8 mouse cellular contexts compared by ENCODE assay signal in genomic region chr1:120654950-120655396, GRCm38 (mm10). TPM values are rescaled to one million over a fixed set of nuclear protein-coding genes. Genes with fewer than 3 reads are reported as not detected.
DNase-seq lines count a peak whose midpoint lies in the region; ATAC-seq lines count a peak whose summit lies in the region.

No protein-coding gene starts in this region.

- intact Hi-C loops in left cerebral cortex, postnatal 4 days (cut with DNase I): no loop called here

- H3K4me2 ChIP-seq in forebrain, embryonic 14.5 days (ENCODE audit: low read length): no peak overlapping the region
- H3K4me2 ChIP-seq in forebrain, embryonic 12.5 days: no peak overlapping the region
- H3K4me2 ChIP-seq in forebrain, embryonic 16.5 days (ENCODE audit: low read length): no peak overlapping the region
- H3K4me2 ChIP-seq in kidney, embryonic 15.5 days: no peak overlapping the region

- DNase-seq in forebrain, embryonic 14.5 days (ENCODE audit: low spot score): peak; percentile 41
- peak; percentile 79 for DNase-seq in left cerebral cortex, postnatal 4 days
- DNase-seq in heart, adult 9 months (ENCODE audit: low spot score in 2 of 2): no peak
- no peak for DNase-seq in ovary, postnatal 36 days (ENCODE audit: low spot score)

- H3K27ac ChIP-seq in forebrain, embryonic 14.5 days (ENCODE audit: low read depth, low read length): no peak overlapping the region
- H3K27ac ChIP-seq in forebrain, embryonic 12.5 days: no peak overlapping the region
- no peak overlapping the region for H3K27ac ChIP-seq in forebrain, embryonic 16.5 days (ENCODE audit: low read length)
- no peak overlapping the region for H3K27ac ChIP-seq in kidney, embryonic 15.5 days

- ATAC-seq in forebrain, embryonic 14.5 days: peak; percentile 46; the same call in 1 of the 2 replicates
- ATAC-seq in forebrain, embryonic 12.5 days (ENCODE audit: low FRiP score): no peak
- peak; percentile 58; the same call in 1 of the 2 replicates for ATAC-seq in forebrain, embryonic 16.5 days
- peak; percentile 87 for ATAC-seq in kidney, embryonic 15.5 days (replicated peaks; ENCODE audit: low FRiP score)
- no peak for ATAC-seq in monocyte, adult 5-6 weeks (replicated peaks; ENCODE audit: insufficient number of reproducible peaks, low FRiP score, low TSS enrichment, poor library complexity, severe bottlenecking)

- no peaks in the 10 kb centered on the region for H3K27me3 ChIP-seq in forebrain, embryonic 14.5 days (replicated peaks; ENCODE audit: control insufficient read depth, insufficient read depth, low read length)
- H3K27me3 ChIP-seq in forebrain, embryonic 12.5 days: peaks cover 30% of the 10 kb centered on the region
- H3K27me3 ChIP-seq in forebrain, embryonic 16.5 days (replicated peaks; ENCODE audit: control insufficient read depth, insufficient read depth, low read length): no peaks in the 10 kb centered on the region
- H3K27me3 ChIP-seq in kidney, embryonic 15.5 days: no peaks in the 10 kb centered on the region

- no peaks in the 10 kb centered on the region for H3K9me3 ChIP-seq in forebrain, embryonic 14.5 days (replicated peaks; ENCODE audit: control insufficient read depth, low read length)
- H3K9me3 ChIP-seq in forebrain, embryonic 12.5 days: no peaks in the 10 kb centered on the region
- no peaks in the 10 kb centered on the region for H3K9me3 ChIP-seq in forebrain, embryonic 16.5 days (ENCODE audit: control insufficient read depth, low read length)
- H3K9me3 ChIP-seq in kidney, embryonic 15.5 days (replicated peaks): no peaks in the 10 kb centered on the region

- 75% methylated on average over 7 of the region's 7 CpGs for WGBS in forebrain, embryonic 14.5 days
- WGBS in forebrain, embryonic 12.5 days: 83% methylated on average over 7 of the region's 7 CpGs
- WGBS in forebrain, embryonic 16.5 days: 64% methylated on average over 7 of the region's 7 CpGs
- WGBS in kidney, embryonic 15.5 days: 57% methylated on average over 7 of the region's 7 CpGs

- no peaks in the 10 kb centered on the region for H3K4me1 ChIP-seq in forebrain, embryonic 14.5 days (ENCODE audit: control insufficient read depth, insufficient read depth, low read length)
- H3K4me1 ChIP-seq in forebrain, embryonic 12.5 days: no peaks in the 10 kb centered on the region
- H3K4me1 ChIP-seq in forebrain, embryonic 16.5 days (replicated peaks; ENCODE audit: control insufficient read depth, insufficient read depth, low read length): 0 out of 2 replicates have a peak, but pooled peaks cover 5% of the 10 kb centered on the region
- H3K4me1 ChIP-seq in kidney, embryonic 15.5 days: no peaks in the 10 kb centered on the region; the same call in 1 of the 2 replicates

- no peak overlapping the region for H3K9ac ChIP-seq in forebrain, embryonic 14.5 days (ENCODE audit: low read length)
- H3K9ac ChIP-seq in forebrain, embryonic 12.5 days: no peak overlapping the region
- no peak overlapping the region for H3K9ac ChIP-seq in forebrain, embryonic 16.5 days (replicated peaks; ENCODE audit: low read depth, low read length)
- H3K9ac ChIP-seq in kidney, embryonic 15.5 days: no peak overlapping the region

- H3K4me3 ChIP-seq in forebrain, embryonic 14.5 days (ENCODE audit: low read depth, low read length): no peak overlapping the region
- no peak overlapping the region for H3K4me3 ChIP-seq in forebrain, embryonic 12.5 days (replicated peaks)
- H3K4me3 ChIP-seq in forebrain, embryonic 16.5 days (replicated peaks; ENCODE audit: low read length): no peak overlapping the region
- no peak overlapping the region for H3K4me3 ChIP-seq in kidney, embryonic 15.5 days (replicated peaks)

- H3K36me3 ChIP-seq in forebrain, embryonic 14.5 days (ENCODE audit: control insufficient read depth, insufficient read depth, low read length): no peaks in the 10 kb centered on the region
- no peaks in the 10 kb centered on the region for H3K36me3 ChIP-seq in forebrain, embryonic 12.5 days (replicated peaks)
- no peaks in the 10 kb centered on the region for H3K36me3 ChIP-seq in forebrain, embryonic 16.5 days (ENCODE audit: control insufficient read depth, insufficient read depth)
- no peaks in the 10 kb centered on the region for H3K36me3 ChIP-seq in kidney, embryonic 15.5 days

RNA-seq across cellular contexts. Expression of gene En1, which starts 52.8 kb away (rescaled TPM):
- polyA plus RNA-seq in forebrain, embryonic 14.5 days (2014; fragmentation: Nextera tagmentation; extraction: Ambion mirVana): not detected in 2 replicates
- 0.88 and 1.2 TPM in 2 replicates for polyA plus RNA-seq in forebrain, embryonic 12.5 days (2016; fragmentation: Nextera tagmentation; extraction: Ambion mirVana)
- 0.39 TPM in 1 of 2 replicates, not detected in the other for polyA plus RNA-seq in forebrain, embryonic 16.5 days (2015; fragmentation: Nextera tagmentation; extraction: Ambion mirVana)
- polyA plus RNA-seq in kidney, embryonic 15.5 days (2015; fragmentation: Nextera tagmentation; extraction: Ambion mirVana): 0.05 and 0.10 TPM in 2 replicates
- total RNA-seq in left cerebral cortex, postnatal 4 days (2021): under 1 TPM; 0.12 to 0.14 TPM
- total RNA-seq in monocyte, adult 5-6 weeks (2017): not detected in 3 replicates

Comparison
In these comparisons a context has a peak if more than half of its experiments do, and no peak if none do; other contexts are left out.
1. ATAC-seq: peak in forebrain, embryonic 14.5 days (single experiment), forebrain, embryonic 16.5 days (single experiment) and kidney, embryonic 15.5 days (single experiment); none in forebrain, embryonic 12.5 days (single experiment) and monocyte, adult 5-6 weeks (single experiment).
2. DNase-seq: peak in forebrain, embryonic 14.5 days (single experiment) and left cerebral cortex, postnatal 4 days (single experiment); none in heart, adult 9 months (0 of 2) and ovary, postnatal 36 days (single experiment).